Mouse (Mus musculus): ENCODE results near the gene Prr29. TPM values are rescaled to one million over a fixed set of nuclear protein-coding genes. Genes with fewer than 3 reads are reported as not detected.

The Prr29 gene
- total and polyA plus RNA-seq, 3 experiments: 0.61 TPM; not detected in 2

- TF ChIP-seq MEF2A (IDR thresholded peaks at IDR 0.05; ENCODE audit: extremely low read depth, insufficient replicate concordance, low read depth, low read length, poor library complexity, severe bottlenecking) (no peak), ZC3H11A (IDR thresholded peaks at IDR 0.05; ENCODE audit: low read depth, low read length) (peak; percentile 5; the same call in 1 of the 2 replicates), POLR2AphosphoS2 (IDR thresholded peaks at IDR 0.05; ENCODE audit: low read length) (peak; percentile 60), POLR2AphosphoS5 (IDR thresholded peaks at IDR 0.05; ENCODE audit: borderline replicate concordance, low read depth, low read length) (no peak), MAFK (IDR thresholded peaks at IDR 0.05; ENCODE audit: borderline replicate concordance, low read depth, low read length) (peak; percentile 48; the same call in 1 of the 2 replicates), KAT2A (conservative IDR thresholded peaks at IDR 0.05; ENCODE audit: low read depth, low read length) (peak; percentile 51; the same call in 1 of the 2 replicates), GABPA (IDR thresholded peaks at IDR 0.05; ENCODE audit: low read depth, low read length) (no peak), NRF1 (IDR thresholded peaks at IDR 0.05; ENCODE audit: insufficient read depth, low read depth, low read length, poor library complexity, severe bottlenecking) (no peak), SIN3A (IDR thresholded peaks at IDR 0.05; ENCODE audit: low read length) (peak; percentile 97), CHD2 (IDR thresholded peaks at IDR 0.05; ENCODE audit: low read length) (peak; percentile 43), CHD1 (IDR thresholded peaks at IDR 0.05; ENCODE audit: low read depth, low read length) (no peak), CTCF (IDR thresholded peaks at IDR 0.05 in 2 of 3, conservative IDR thresholded peaks at IDR 0.05 in 1 of 3; ENCODE audit: control insufficient read depth in 1 of 3, insufficient read depth in 1 of 3, low read depth in 2 of 3, low read length in 3 of 3, poor library complexity in 1 of 3, severe bottlenecking in 1 of 3) (no peak), ZKSCAN1 (IDR thresholded peaks at IDR 0.05; ENCODE audit: low read depth, low read length) (no peak), ELF1 (IDR thresholded peaks at IDR 0.05; ENCODE audit: low read depth, low read length) (peak; percentile 82), RAD21 (IDR thresholded peaks at IDR 0.05; ENCODE audit: low read depth, low read length) (no peak), GATA1 (IDR thresholded peaks at IDR 0.05; ENCODE audit: low read depth, low read length) (peak; percentile 93)
Observed at GRCm38 (mm10) chr11:106382424-106382823, 17.2 kb downstream of the Prr29 start (continued).

- Histone ChIP-seq H3K79me2 (ENCODE audit: control insufficient read depth, insufficient read depth, low read length, poor library complexity) (peaks cover 21% of the 10 kb centered on the region), H3K27ac (ENCODE audit: control insufficient read depth, low read depth, low read length) (peak overlapping the region; percentile 85), H3K9me3 (replicated peaks; ENCODE audit: insufficient read depth, low read length) (no peaks in the 10 kb centered on the region), H3K4me3 (ENCODE audit: control insufficient read depth in 1 of 2, insufficient read depth in 1 of 2, low read depth in 2 of 2, low read length in 2 of 2) (peak overlapping the region in 1 of 2 experiments; percentile 57; a peak in 2 of 4 replicates), H3K9ac (ENCODE audit: control insufficient read depth, low read depth, low read length, poor library complexity, severe bottlenecking) (peak overlapping the region; percentile 24; the same call in 1 of the 2 replicates), H3K27me3 (ENCODE audit: control insufficient read depth in 1 of 2, insufficient read depth in 2 of 2, low read length in 2 of 2) (no peaks in the 10 kb centered on the region), H3K36me3 (ENCODE audit: control insufficient read depth in 1 of 2, insufficient read depth in 2 of 2, low read length in 2 of 2) (peaks cover 0 to 36% of the 10 kb centered on the region in 2 experiments; a peak in 2 of 4 replicates), H3K4me1 (ENCODE audit: control insufficient read depth in 1 of 2, insufficient read depth in 2 of 2, low read length in 2 of 2) (peaks cover 15 to 38% of the 10 kb centered on the region in 2 experiments)
- TF ChIP-seq EP300 (IDR thresholded peaks at IDR 0.05; ENCODE audit: low read depth in 1 of 2, low read length in 2 of 2): peak in 1 of 2 experiments; percentile 15; a peak in 1 of 4 replicates
- no peak for TF ChIP-seq ZC3H11A (IDR thresholded peaks at IDR 0.05; ENCODE audit: low read depth, low read length)
- TF ChIP-seq GATA1 (IDR thresholded peaks at IDR 0.05; ENCODE audit: low read depth, low read length): peak; percentile 42; the same call in 1 of the 2 replicates
- TF ChIP-seq KAT2A (conservative IDR thresholded peaks at IDR 0.05; ENCODE audit: low read depth, low read length): no peak
- TF ChIP-seq HCFC1 (IDR thresholded peaks at IDR 0.05; ENCODE audit: low read depth, low read length): no peak
- no peak for TF ChIP-seq TAL1 (IDR thresholded peaks at IDR 0.05; ENCODE audit: low read length)
- TF ChIP-seq SIN3A (IDR thresholded peaks at IDR 0.05; ENCODE audit: low read length): no peak
- TF ChIP-seq RAD21 (IDR thresholded peaks at IDR 0.05; ENCODE audit: low read depth, low read length): no peak
- no peak for TF ChIP-seq MEF2A (IDR thresholded peaks at IDR 0.05; ENCODE audit: extremely low read depth, insufficient replicate concordance, low read depth, low read length, poor library complexity, severe bottlenecking)
- DNase-seq (ENCODE audit: low read depth, low spot score): no peak
Observed at GRCm38 (mm10) chr11:106383051-106383790, 17.9 kb downstream of the Prr29 start.

Measured in MEL (cell line).